Mouse (Mus musculus) c-Kit-positive CD71-positive TER-119-positive erythroid progenitor cells, embryonic 14.5 days (primary cell): ENCODE data around the gene Gnai1.

Source experiments
- DNase-seq: peaks from one replicate; pipeline ENCODE4 v3.0.0-alpha.2; 2013; ENCODE audit warnings: low spot score

The Gnai1 gene

GRCm38 (mm10) chr5:18288079-18288478 is 72.1 kb downstream of the Gnai1 start:
- DNase-seq = no peak

DNA sequence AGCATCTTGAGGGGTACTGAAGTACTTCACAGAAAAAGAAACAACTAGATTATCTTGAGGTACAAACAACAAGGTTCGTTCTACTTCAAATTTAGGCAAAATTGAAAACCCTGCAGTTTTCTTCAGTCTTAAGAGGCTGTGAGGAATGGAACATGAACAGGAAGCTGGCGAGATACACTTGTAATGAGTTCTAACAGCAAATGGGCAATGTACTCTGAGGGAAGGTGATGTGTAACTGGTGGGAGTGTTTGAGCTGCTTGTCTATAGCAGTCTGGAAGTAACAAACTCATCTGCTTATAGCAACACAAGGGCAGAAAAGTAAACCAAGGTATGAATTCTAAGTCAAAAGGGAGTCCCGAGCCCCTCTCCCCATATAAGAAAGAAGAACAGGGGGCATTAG is 78.1 kb downstream of the Gnai1 start:
- no peak for DNase-seq

- DNase-seq = no peak
These were observed 85.7 kb downstream of the Gnai1 start for GRCm38 (mm10) chr5:18274352-18274940.

- no peak for DNase-seq
These were observed 86.6 kb downstream of the Gnai1 start for GRCm38 (mm10) chr5:18273291-18274284.

GRCm38 (mm10) chr5:18250379-18251017 is 109.7 kb downstream of the Gnai1 start:
- DNase-seq = no peak

- DNase-seq = no peak
These were observed 111.0 kb downstream of the Gnai1 start for GRCm38 (mm10) chr5:18249132-18249531.

- no peak for DNase-seq
These were observed 130.8 kb downstream of the Gnai1 start for GRCm38 (mm10) chr5:18229396-18229795.

DNA sequence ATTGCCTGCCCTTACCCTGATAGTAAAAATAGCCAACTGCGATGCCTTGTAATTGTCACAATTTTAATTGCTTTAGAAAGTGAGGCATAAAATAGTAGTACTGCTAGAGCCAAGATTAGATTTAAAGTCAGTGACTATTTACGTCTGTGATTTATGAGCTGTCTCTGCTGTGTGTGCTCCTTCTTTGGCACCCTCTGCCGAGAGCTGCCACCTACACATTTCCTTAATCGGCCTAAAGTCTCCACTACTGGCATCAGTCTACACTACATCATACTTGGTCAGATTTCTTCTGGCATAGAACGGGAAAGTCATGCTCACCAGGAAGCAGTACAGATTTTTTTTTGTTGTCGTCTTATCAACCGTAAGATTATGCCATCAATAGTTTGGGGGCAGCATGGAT is 131.3 kb downstream of the Gnai1 start:
- no peak for DNase-seq

DNA sequence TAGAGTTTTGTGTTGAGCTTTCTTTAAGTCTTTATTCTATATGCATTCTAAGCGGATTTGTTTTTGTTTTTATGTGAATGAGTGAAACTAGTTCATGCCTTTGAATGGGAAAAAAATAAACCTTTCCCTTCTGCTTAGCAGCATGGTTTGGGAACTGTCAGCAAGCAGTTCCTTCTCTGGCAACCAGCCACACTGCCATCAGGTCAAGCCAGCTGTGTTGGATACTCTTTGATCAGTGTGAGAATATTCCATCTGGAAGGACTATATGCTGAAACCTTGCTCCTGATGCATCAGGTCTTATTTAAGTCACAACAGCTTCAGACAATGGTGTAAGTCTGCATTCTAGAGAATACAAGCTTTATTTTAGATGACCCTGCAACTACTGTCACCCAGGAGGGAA is 139.3 kb downstream of the Gnai1 start:
- DNase-seq = no peak

- DNase-seq = no peak
These were observed 141.9 kb downstream of the Gnai1 start for GRCm38 (mm10) chr5:18218292-18218691.

GRCm38 (mm10) chr5:18217856-18218255 is 142.3 kb downstream of the Gnai1 start:
- DNase-seq = no peak
